Mouse (Mus musculus): ENCODE results near the gene Erich3. TPM values are rescaled to one million over a fixed set of nuclear protein-coding genes. Genes with fewer than 3 reads are reported as not detected.
"Not testable (repeated sequence)": the region's sequence is repeated elsewhere in the genome, so short reads cannot be mapped to it uniquely, and the experiment has no call there.

Gene Erich3
- polyA plus RNA-seq (2015; fragmentation: Nextera tagmentation; extraction: Ambion mirVana) = not detected in 2 replicates

DNA sequence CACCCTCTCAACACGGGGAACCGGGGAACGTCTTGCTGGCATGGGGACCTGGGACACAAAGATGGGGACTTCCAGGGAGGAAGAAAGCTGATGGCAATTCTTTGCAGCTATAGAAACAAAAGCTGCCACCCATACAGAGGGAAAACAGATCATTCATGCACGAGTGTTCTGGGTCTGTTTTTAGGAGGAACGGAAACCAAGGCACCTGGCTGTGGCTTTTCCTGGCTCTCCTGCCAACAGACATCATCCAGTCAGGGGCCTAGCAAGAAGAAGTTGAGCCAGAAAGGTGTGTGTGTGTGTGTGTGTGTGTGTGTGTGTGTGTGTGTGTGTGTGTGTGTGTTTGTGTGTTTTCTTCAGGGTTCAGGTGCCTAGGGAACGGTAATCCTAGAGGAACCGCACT, at the start of gene Erich3:
Gene Erich3, plus strand, starts transcription at position 315 of the 400 bp plus-strand sequence.
- DNase-seq (no peak), ATAC-seq (no peak)
- TF ChIP-seq CTCF (IDR thresholded peaks at IDR 0.05; ENCODE audit: low read depth) (no peak), EP300 (IDR thresholded peaks at IDR 0.05; ENCODE audit: low read depth) (no peak)
- no peak within 1 kb of the TSS for H3K4me3 ChIP-seq (ENCODE audit: low read depth, low read length)
- H3K27me3 ChIP-seq (ENCODE audit: insufficient read depth, low read length) = peaks cover 22% of the 10 kb centered on the region
- no peaks in the 10 kb centered on the region for H3K4me1 ChIP-seq (ENCODE audit: insufficient read depth)
- H3K4me2 ChIP-seq (ENCODE audit: low read depth, low read length) = no peak within 1 kb of the TSS
- no peaks in the 10 kb centered on the region for H3K36me3 ChIP-seq (replicated peaks; ENCODE audit: insufficient read depth, low read length)
- H3K9ac ChIP-seq (replicated peaks) = no peak within 1 kb of the TSS
- WGBS (ENCODE audit: insufficient replicate concordance) = 29% methylated on average over 7 of the region's 7 CpGs
- H3K27ac ChIP-seq (ENCODE audit: low read depth) = no peak within 1 kb of the TSS
- no peaks in the 10 kb centered on the region for H3K9me3 ChIP-seq (ENCODE audit: low read length)

DNA sequence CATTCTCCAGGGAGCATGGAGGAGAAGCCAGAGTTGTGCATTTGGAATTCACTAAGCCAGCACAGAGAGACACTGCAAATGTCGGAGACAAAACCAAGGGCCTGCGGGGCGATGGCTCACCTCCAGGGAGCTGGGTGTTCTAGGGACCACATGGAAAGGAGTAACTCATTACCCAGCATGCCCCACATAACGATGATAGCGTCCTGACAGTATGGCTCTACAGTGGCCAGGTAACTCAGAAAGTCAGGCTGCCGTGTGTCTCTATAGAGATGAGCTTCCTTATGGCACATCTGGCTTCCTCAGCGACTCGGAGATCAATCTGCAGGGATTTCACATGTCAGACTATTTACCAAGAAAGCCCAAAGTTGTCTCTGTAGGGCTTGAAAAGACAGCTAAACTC, 48.9 kb upstream of the Erich3 start:
- Histone ChIP-seq H3K36me3 (replicated peaks; ENCODE audit: insufficient read depth, low read length) (peaks cover 3% of the 10 kb centered on the region; the same call in 1 of the 2 replicates), H3K27me3 (ENCODE audit: insufficient read depth, low read length) (no peaks in the 10 kb centered on the region), H3K9ac (replicated peaks) (no peak overlapping the region), H3K9me3 (ENCODE audit: low read length) (no peaks in the 10 kb centered on the region), H3K4me3 (ENCODE audit: low read depth, low read length) (no peak overlapping the region), H3K4me1 (ENCODE audit: insufficient read depth) (no peaks in the 10 kb centered on the region), H3K27ac (ENCODE audit: low read depth) (no peak overlapping the region), H3K4me2 (ENCODE audit: low read depth, low read length) (no peak overlapping the region)
- TF ChIP-seq EP300 (IDR thresholded peaks at IDR 0.05; ENCODE audit: low read depth) = no peak
- no peak for TF ChIP-seq CTCF (IDR thresholded peaks at IDR 0.05; ENCODE audit: low read depth)
- ATAC-seq = no peak
- 90% methylated on average over 8 of the region's 8 CpGs for WGBS (ENCODE audit: insufficient replicate concordance)
- DNase-seq = no peak

DNA sequence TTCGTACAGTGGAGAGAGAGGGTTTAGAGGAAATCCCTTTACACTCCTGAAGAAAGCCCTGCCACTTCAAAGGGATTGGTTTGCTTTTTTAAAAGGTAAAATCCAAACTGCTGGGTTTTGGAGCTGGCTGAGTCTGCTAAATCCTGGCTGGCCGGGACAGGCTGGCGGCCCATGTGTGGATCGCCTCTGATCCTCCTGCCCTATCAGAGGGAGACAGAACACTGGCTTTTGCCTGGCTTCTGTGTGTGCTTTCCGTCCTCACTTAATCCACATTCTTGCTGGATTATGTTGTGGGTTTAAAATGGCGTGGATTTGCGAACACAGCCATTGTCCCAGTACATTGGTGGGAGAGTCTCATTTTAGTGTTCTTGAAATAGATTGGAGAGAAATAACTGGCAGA, 48.4 kb upstream of the Erich3 start:
- H3K27me3 ChIP-seq (ENCODE audit: insufficient read depth, low read length) = no peaks in the 10 kb centered on the region
- TF ChIP-seq EP300 (IDR thresholded peaks at IDR 0.05; ENCODE audit: low read depth) = no peak
- TF ChIP-seq CTCF (IDR thresholded peaks at IDR 0.05; ENCODE audit: low read depth) = no peak
- H3K4me1 ChIP-seq (ENCODE audit: insufficient read depth) = no peaks in the 10 kb centered on the region
- no peak overlapping the region for H3K4me3 ChIP-seq (ENCODE audit: low read depth, low read length)
- H3K4me2 ChIP-seq (ENCODE audit: low read depth, low read length) = no peak overlapping the region
- H3K27ac ChIP-seq (ENCODE audit: low read depth) = no peak overlapping the region
- no peak for ATAC-seq
- no peak overlapping the region for H3K9ac ChIP-seq (replicated peaks)
- H3K36me3 ChIP-seq (replicated peaks; ENCODE audit: insufficient read depth, low read length) = peaks cover 3% of the 10 kb centered on the region; the same call in 1 of the 2 replicates
- no peak for DNase-seq
- 86% methylated on average over 7 of the region's 7 CpGs for WGBS (ENCODE audit: insufficient replicate concordance)
- no peaks in the 10 kb centered on the region for H3K9me3 ChIP-seq (ENCODE audit: low read length)

DNA sequence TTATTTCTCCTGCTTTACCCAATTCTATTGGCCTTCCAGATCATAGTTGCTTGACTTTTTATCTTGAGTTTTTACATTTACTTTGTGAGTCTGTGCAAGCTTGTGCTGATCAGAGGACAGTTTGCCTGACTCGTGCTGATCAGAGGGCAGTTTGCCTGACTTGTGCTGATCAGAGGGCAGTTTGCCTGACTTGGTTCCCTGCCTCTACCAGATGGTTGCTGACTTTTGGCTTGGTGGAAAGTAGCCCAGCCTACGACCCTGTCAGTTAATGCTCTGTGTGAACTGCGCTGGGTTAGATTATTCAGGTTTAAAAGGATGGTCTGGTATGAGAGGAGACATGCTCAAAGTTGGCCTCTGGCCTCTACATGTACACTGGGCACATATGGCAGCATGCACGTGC, 47.6 kb upstream of the Erich3 start:
- Histone ChIP-seq H3K9ac (replicated peaks) (no peak overlapping the region), H3K9me3 (ENCODE audit: low read length) (no peaks in the 10 kb centered on the region), H3K4me2 (ENCODE audit: low read depth, low read length) (no peak overlapping the region), H3K4me3 (ENCODE audit: low read depth, low read length) (no peak overlapping the region), H3K27me3 (ENCODE audit: insufficient read depth, low read length) (no peaks in the 10 kb centered on the region), H3K27ac (ENCODE audit: low read depth) (no peak overlapping the region), H3K4me1 (ENCODE audit: insufficient read depth) (no peaks in the 10 kb centered on the region), H3K36me3 (replicated peaks; ENCODE audit: insufficient read depth, low read length) (peaks cover 3% of the 10 kb centered on the region; the same call in 1 of the 2 replicates)
- TF ChIP-seq EP300 (IDR thresholded peaks at IDR 0.05; ENCODE audit: low read depth) (no peak), CTCF (IDR thresholded peaks at IDR 0.05; ENCODE audit: low read depth) (no peak)
- WGBS (ENCODE audit: insufficient replicate concordance) = 66% methylated on average over 4 of the region's 4 CpGs
- no peak for DNase-seq
- no peak for ATAC-seq

DNA sequence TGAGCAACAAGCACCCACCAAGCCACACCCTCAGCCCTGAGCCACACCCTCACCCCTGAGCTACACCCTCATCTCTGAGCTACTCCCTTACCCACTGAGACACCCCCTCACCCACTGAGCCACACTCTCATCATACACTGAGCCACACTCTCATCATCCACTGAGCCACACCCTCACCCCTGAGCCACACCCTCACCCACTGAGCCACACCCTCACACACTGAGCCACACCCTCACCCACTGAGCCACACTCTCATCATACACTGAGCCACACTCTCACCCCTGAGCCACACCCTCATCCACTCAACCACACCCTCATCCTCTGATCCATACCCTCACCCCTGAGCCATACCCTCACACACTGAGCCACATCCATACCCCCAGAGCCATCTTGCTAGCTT, 35.4 kb upstream of the Erich3 start:
- ATAC-seq = peak; percentile 66
- peaks cover 2% of the 10 kb centered on the region; the same call in 1 of the 2 replicates for H3K36me3 ChIP-seq (replicated peaks; ENCODE audit: insufficient read depth, low read length)
- H3K4me3 ChIP-seq (ENCODE audit: low read depth, low read length) = no peak overlapping the region
- H3K27ac ChIP-seq (ENCODE audit: low read depth) = no peak overlapping the region
- no peaks in the 10 kb centered on the region for H3K27me3 ChIP-seq (ENCODE audit: insufficient read depth, low read length)
- H3K9ac ChIP-seq (replicated peaks) = no peak overlapping the region
- H3K9me3 ChIP-seq (ENCODE audit: low read length) = no peaks in the 10 kb centered on the region
- TF ChIP-seq EP300 (IDR thresholded peaks at IDR 0.05; ENCODE audit: low read depth) (no peak), CTCF (IDR thresholded peaks at IDR 0.05; ENCODE audit: low read depth) (no peak)
- H3K4me2 ChIP-seq (ENCODE audit: low read depth, low read length) = no peak overlapping the region
- peak; percentile 18 for DNase-seq
- H3K4me1 ChIP-seq (ENCODE audit: insufficient read depth) = no peaks in the 10 kb centered on the region

DNA sequence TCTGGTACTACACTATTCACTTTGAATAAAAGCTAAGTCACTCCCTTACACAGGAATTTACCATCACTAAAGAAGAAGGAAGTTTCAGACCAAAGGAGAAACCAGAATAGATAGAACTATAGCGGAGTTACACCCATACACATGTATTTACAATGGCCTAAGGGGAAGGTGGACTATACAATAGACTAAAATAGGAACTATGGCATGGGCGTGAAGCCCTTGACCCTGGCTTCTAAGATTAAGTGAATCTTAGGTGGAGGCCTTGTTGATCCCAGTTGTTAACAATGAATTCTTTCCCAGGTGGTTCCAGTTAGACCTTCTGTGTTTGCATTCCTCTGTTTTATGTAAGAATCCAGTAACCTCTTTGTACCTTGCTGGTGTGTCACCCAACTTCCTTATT, 32.4 kb upstream of the Erich3 start:
- H3K27ac ChIP-seq (ENCODE audit: low read depth); H3K36me3 ChIP-seq (replicated peaks; ENCODE audit: insufficient read depth, low read length); H3K4me3 ChIP-seq (ENCODE audit: low read depth, low read length); ATAC-seq; H3K9ac ChIP-seq (replicated peaks); H3K4me2 ChIP-seq (ENCODE audit: low read depth, low read length); H3K4me1 ChIP-seq (ENCODE audit: insufficient read depth); H3K9me3 ChIP-seq (ENCODE audit: low read length); H3K27me3 ChIP-seq (ENCODE audit: insufficient read depth, low read length); DNase-seq: not testable (repeated sequence)
- WGBS (ENCODE audit: insufficient replicate concordance) = 70% methylated on average over 2 of the region's 2 CpGs

DNA sequence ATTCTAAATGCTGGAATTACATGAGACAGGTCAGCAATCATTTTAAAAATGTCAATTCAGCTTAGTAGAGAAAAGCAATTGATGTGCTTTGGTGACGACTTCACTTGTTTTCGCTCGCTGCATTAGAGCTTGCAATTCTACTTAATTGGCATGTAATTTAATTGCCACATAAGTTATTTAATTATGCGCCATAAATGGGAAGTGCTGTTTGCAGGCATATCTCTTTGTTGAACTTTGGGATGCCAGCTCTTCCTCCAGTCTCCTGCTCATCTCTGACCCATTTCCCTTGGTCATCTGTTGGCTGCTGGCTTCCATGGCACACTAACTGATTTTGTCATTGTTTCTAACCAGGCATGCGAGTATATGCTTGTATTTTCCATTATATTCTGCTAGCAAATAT, 30.6 kb upstream of the Erich3 start:
- Histone ChIP-seq H3K4me3 (ENCODE audit: low read depth, low read length) (no peak overlapping the region), H3K27me3 (ENCODE audit: insufficient read depth, low read length) (no peaks in the 10 kb centered on the region), H3K4me1 (ENCODE audit: insufficient read depth) (no peaks in the 10 kb centered on the region), H3K9ac (replicated peaks) (no peak overlapping the region), H3K36me3 (replicated peaks; ENCODE audit: insufficient read depth, low read length) (no peaks in the 10 kb centered on the region), H3K27ac (ENCODE audit: low read depth) (no peak overlapping the region), H3K4me2 (ENCODE audit: low read depth, low read length) (no peak overlapping the region), H3K9me3 (ENCODE audit: low read length) (no peaks in the 10 kb centered on the region)
- DNase-seq (no peak), ATAC-seq (no peak)
- 84% methylated on average over 5 of the region's 5 CpGs for WGBS (ENCODE audit: insufficient replicate concordance)
- no peak for TF ChIP-seq EP300 (IDR thresholded peaks at IDR 0.05; ENCODE audit: low read depth)
- no peak for TF ChIP-seq CTCF (IDR thresholded peaks at IDR 0.05; ENCODE audit: low read depth)

All from liver, postnatal 0 days (tissue).